Mouse (Mus musculus) hindbrain, embryonic 12.5 days (tissue): ENCODE measurements around the gene Sorbs2. TPM values are rescaled to one million over a fixed set of nuclear protein-coding genes. Genes with fewer than 3 reads are reported as not detected.

Experiments used
- ATAC-seq: fragments of 200-750 bp; cut with Nextera tagmentation; 2 replicates; pipeline ENCODE4 v1.8.0; 2017; ENCODE audit warnings: moderate TSS enrichment; ENCODE audit not compliant: low FRiP score
- H3K27ac ChIP-seq: fragments of 300-500 bp; sonication (generic); 2 replicates; pipeline ENCODE4 v1.5.1; 2016; ENCODE audit warnings: mild to moderate bottlenecking
- H3K27me3 ChIP-seq: fragments of 300-500 bp; sonication (generic); 2 replicates; pipeline ENCODE4 v1.6.1; 2016; ENCODE audit warnings: mild to moderate bottlenecking
- H3K36me3 ChIP-seq: fragments of 300-500 bp; sonication (generic); 2 replicates; pipeline ENCODE4 v1.6.1; 2016; ENCODE audit warnings: mild to moderate bottlenecking
- H3K4me1 ChIP-seq: fragments of 300-500 bp; sonication (generic); 2 replicates; pipeline ENCODE4 v1.6.1; 2016
- H3K4me2 ChIP-seq: fragments of 300-500 bp; sonication (generic); replicated peaks from 2 replicates; pipeline ENCODE4 v1.6.1; 2016; ENCODE audit warnings: mild to moderate bottlenecking
- H3K4me3 ChIP-seq: fragments of 300-500 bp; sonication (generic); 2 replicates; pipeline ENCODE4 v1.5.1; 2016; ENCODE audit warnings: mild to moderate bottlenecking
- H3K9ac ChIP-seq: fragments of 300-500 bp; sonication (generic); 2 replicates; pipeline ENCODE4 v1.6.1; 2016; ENCODE audit warnings: mild to moderate bottlenecking, moderate library complexity
- H3K9me3 ChIP-seq: fragments of 300-500 bp; sonication (generic); replicated peaks from 2 replicates; pipeline ENCODE4 v1.6.1; 2016; ENCODE audit warnings: mild to moderate bottlenecking
- WGBS: fragments of 180-500 bp; shearing (Covaris S2); methylation state at CpG from one replicate; pipeline ENCODE4 v1.1.7; 2016; 5-methylcytosine and 5-hydroxymethylcytosine counted together
- polyA plus RNA-seq: library from polyadenylated mRNA; unstranded; fragments of >200 nt; fragmentation: Nextera tagmentation; extraction: Ambion mirVana; gene quantifications from 2 replicates; pipeline ENCODE4 v1.2.1, GENCODE M21; 2016

The Sorbs2 gene
- polyA plus RNA-seq, 1 experiment from 2014 or later, result 81.7 TPM

DNA sequence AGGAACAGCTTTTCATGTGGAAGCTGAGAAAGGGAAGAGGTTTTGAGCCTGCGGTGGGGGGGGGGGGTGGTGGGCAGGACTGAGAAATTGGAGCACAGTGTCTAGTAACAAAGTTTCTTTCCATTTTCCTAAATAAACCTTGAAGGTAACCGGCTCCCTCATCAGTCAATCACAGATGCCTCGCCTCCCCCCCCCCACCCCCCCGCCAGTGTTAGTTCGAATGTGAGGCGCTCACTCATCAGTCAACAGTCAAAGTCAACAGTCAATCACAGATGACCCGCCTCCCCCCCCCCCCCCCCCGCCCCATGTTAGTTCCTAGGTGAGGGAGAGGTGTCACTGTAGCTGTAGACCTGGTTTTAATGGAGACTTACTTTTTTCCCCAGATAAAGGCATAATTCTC is 123.4 kb downstream of the Sorbs2 start:
- Histone ChIP-seq H3K9ac (no peak overlapping the region), H3K27me3 (no peaks in the 10 kb centered on the region), H3K9me3 (no peaks in the 10 kb centered on the region), H3K4me1 (peaks cover 29% of the 10 kb centered on the region), H3K4me2 (no peak overlapping the region), H3K27ac (no peak overlapping the region), H3K36me3 (no peaks in the 10 kb centered on the region), H3K4me3 (no peak overlapping the region)
- 82% methylated on average over 7 of the region's 8 CpGs for WGBS
- ATAC-seq, result no peak

DNA sequence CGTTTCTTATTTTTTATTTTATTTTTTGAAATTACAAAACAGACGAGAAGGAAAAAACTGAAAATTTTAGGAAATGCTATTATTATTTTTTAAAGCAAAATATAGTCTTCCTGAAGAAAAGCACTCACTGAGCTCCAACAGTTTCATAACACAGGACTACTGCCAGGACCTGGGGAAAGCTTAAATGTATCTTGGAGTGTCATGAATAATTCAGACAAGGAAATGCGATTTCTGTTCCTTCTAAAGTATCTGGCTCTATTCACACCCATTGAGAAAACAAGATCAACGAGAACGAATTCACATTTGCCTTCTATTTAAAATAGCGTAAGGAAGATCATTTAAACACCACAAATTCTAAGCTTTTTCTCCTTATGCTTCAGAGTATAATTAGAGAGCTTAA is 127.6 kb downstream of the Sorbs2 start:
- no peaks in the 10 kb centered on the region for H3K36me3 ChIP-seq

DNA sequence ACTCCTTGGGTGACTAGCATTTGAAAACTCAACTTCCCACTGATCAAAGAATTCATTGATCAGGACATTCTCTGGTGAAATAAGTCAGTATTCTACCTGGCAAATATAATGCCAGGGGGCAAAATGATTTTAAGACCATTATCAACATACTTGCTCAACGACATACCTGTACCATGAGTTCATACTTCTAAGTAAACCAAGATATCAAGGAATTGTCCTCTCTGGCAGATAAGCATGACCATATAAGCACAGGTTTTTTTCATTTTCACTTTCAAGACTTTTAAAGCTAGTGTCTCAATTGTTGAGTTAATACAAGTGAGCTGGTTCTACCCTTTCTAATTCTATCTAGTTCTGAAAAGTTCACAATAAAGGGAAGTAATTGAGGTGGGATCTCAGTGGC is 130.2 kb downstream of the Sorbs2 start:
- H3K36me3 ChIP-seq, result no peaks in the 10 kb centered on the region
- no peak overlapping the region for H3K9ac ChIP-seq
- no peaks in the 10 kb centered on the region for H3K27me3 ChIP-seq
- no peaks in the 10 kb centered on the region for H3K9me3 ChIP-seq
- H3K27ac ChIP-seq, result no peak overlapping the region
- peaks cover 6% of the 10 kb centered on the region; the same call in 1 of the 2 replicates for H3K4me1 ChIP-seq
- WGBS, result 91% methylated on average over 1 of the region's 1 CpGs
- no peak for ATAC-seq
- H3K4me3 ChIP-seq, result no peak overlapping the region
- H3K4me2 ChIP-seq, result no peak overlapping the region

More for the DNA sequence above, 127.6 kb downstream of the Sorbs2 start:
- H3K9ac ChIP-seq, result no peak overlapping the region
- no peak overlapping the region for H3K27ac ChIP-seq
- H3K27me3 ChIP-seq, result no peaks in the 10 kb centered on the region
- no peaks in the 10 kb centered on the region for H3K9me3 ChIP-seq
- 86% methylated on average over 6 of the region's 6 CpGs for WGBS
- H3K4me3 ChIP-seq, result no peak overlapping the region
- H3K4me2 ChIP-seq, result no peak overlapping the region
- peaks cover 7% of the 10 kb centered on the region for H3K4me1 ChIP-seq
- ATAC-seq, result no peak

DNA sequence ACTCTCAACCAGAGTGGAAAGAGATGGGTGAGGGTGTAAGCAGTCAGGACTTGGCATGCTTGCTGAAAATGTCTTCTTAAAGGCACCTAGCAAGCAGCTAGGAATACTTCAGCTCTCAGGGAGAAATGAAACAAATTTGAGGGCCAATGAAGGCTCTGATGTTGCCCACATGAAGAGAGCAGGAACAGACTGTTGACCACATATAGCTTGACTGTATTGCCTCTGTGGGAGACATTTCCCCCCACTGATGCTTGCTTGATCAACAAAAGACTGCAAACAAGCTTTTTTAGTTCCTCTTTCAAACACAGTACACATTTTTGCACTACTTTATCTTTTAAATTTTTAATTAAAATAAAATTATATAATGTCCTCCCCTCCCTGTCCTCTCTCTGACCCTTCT is 131.9 kb downstream of the Sorbs2 start:
- no peak overlapping the region for H3K27ac ChIP-seq

DNA sequence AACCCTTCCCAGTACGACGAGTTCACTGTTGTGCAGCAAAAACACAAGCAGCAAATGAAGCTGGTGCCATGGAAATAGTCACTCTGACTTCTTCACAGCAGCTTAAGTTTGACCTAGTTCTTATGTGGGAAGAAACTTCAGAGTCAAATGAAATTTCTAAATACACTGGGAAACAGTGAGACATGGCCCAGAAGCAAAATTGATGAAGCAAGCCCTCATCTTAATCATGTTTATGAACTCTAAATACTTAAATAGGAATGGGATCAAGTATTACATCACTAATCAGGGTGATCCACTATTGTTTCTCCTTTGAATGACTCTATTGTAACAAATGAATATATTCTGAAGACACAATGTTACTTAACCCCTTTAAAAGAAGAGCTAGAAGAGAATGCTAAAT is 137.1 kb downstream of the Sorbs2 start:
- Histone ChIP-seq H3K4me2 (no peak overlapping the region), H3K4me1 (0 out of 2 replicates have a peak, but pooled peaks cover 2% of the 10 kb centered on the region), H3K27me3 (no peaks in the 10 kb centered on the region), H3K9me3 (no peaks in the 10 kb centered on the region), H3K4me3 (no peak overlapping the region), H3K36me3 (no peaks in the 10 kb centered on the region), H3K9ac (no peak overlapping the region), H3K27ac (no peak overlapping the region)
- no peak for ATAC-seq
- 80% methylated on average over 2 of the region's 2 CpGs for WGBS

More for the DNA sequence above, 131.9 kb downstream of the Sorbs2 start:
- Histone ChIP-seq H3K9ac (no peak overlapping the region), H3K4me1 (peaks cover 6% of the 10 kb centered on the region; the same call in 1 of the 2 replicates), H3K4me3 (no peak overlapping the region), H3K27me3 (no peaks in the 10 kb centered on the region), H3K4me2 (no peak overlapping the region), H3K36me3 (no peaks in the 10 kb centered on the region), H3K9me3 (no peaks in the 10 kb centered on the region)
- ATAC-seq, result no peak

DNA sequence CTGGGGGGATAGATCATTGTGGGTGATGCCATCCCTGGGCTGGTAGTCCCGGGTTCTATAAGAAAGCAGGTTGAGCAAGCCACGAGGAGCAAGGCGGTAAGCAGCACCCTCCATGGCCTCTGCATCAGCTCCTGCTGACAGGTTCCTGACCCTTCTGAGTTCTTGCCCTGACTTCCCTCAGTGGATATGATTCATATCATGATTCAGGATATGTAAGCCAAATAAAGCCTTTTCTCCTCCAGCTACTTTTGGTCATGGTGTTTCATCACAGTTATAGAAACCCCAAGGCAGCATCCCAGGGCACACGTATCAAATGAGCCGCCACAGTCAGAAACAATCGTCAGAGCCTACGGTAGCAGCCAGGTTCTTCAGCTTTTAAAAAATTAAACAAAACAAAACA is 141.5 kb downstream of the Sorbs2 start:
- 93% methylated on average over 7 of the region's 7 CpGs for WGBS
- no peak for ATAC-seq

DNA sequence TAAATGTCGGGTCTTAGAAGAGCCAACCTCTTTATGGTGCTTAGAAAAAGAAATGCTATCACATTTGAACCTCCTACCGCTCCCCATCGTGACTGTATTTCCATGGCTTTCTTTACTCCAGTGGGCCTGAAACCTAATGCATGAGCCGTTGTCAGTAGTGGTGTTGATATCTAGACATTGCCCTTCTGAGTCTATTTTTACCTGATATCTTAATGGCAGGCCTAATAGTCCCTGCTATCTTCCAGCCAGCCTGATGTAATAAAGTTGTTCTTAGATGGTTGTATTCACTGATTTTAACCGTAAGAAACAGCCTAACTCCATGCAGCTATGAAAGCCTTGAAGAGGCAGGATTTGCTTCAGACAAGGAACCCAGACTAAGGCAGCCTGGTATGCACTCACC is 142.4 kb downstream of the Sorbs2 start:
- H3K4me1 ChIP-seq, result 0 out of 2 replicates have a peak, but pooled peaks cover 5% of the 10 kb centered on the region
- no peak overlapping the region for H3K4me3 ChIP-seq
- ATAC-seq, result no peak
- WGBS, result 87% methylated on average over 5 of the region's 5 CpGs
- no peak overlapping the region for H3K27ac ChIP-seq
- no peak overlapping the region for H3K4me2 ChIP-seq
- no peaks in the 10 kb centered on the region for H3K9me3 ChIP-seq
- no peak overlapping the region for H3K9ac ChIP-seq
- H3K27me3 ChIP-seq, result no peaks in the 10 kb centered on the region
- no peaks in the 10 kb centered on the region for H3K36me3 ChIP-seq

More for the DNA sequence above, 141.5 kb downstream of the Sorbs2 start:
- H3K36me3 ChIP-seq, result no peaks in the 10 kb centered on the region
- H3K9ac ChIP-seq, result no peak overlapping the region
- H3K4me3 ChIP-seq, result no peak overlapping the region
- no peaks in the 10 kb centered on the region for H3K27me3 ChIP-seq
- H3K4me1 ChIP-seq, result no peaks in the 10 kb centered on the region
- H3K4me2 ChIP-seq, result no peak overlapping the region
- no peaks in the 10 kb centered on the region for H3K9me3 ChIP-seq
- no peak overlapping the region for H3K27ac ChIP-seq

DNA sequence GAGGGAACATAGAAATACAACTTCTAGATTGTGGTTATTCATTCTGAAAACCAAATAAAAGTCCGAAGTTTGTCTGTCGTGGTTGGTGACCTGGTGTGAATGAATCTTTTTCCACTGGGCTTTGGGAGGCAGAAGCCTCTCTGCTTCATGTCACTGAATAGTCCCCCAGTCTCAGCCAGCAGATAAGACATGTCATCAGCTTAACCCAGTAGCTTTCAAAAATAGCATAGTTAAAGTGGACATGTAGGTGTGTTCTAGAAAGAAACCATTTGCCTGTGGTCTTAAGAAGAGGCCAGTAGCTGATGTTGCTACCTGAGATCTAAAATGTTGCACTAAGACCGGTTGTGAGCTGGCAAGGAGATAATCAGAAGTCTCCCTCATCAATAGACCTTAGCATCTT is 150.4 kb downstream of the Sorbs2 start:
- no peak overlapping the region for H3K4me3 ChIP-seq
- no peak overlapping the region for H3K4me2 ChIP-seq
- H3K36me3 ChIP-seq, result no peaks in the 10 kb centered on the region
- H3K9me3 ChIP-seq, result no peaks in the 10 kb centered on the region
- H3K4me1 ChIP-seq, result peaks cover 18% of the 10 kb centered on the region
- H3K9ac ChIP-seq, result no peak overlapping the region
- no peaks in the 10 kb centered on the region for H3K27me3 ChIP-seq
- no peak for ATAC-seq
- no peak overlapping the region for H3K27ac ChIP-seq
- 76% methylated on average over 3 of the region's 3 CpGs for WGBS

DNA sequence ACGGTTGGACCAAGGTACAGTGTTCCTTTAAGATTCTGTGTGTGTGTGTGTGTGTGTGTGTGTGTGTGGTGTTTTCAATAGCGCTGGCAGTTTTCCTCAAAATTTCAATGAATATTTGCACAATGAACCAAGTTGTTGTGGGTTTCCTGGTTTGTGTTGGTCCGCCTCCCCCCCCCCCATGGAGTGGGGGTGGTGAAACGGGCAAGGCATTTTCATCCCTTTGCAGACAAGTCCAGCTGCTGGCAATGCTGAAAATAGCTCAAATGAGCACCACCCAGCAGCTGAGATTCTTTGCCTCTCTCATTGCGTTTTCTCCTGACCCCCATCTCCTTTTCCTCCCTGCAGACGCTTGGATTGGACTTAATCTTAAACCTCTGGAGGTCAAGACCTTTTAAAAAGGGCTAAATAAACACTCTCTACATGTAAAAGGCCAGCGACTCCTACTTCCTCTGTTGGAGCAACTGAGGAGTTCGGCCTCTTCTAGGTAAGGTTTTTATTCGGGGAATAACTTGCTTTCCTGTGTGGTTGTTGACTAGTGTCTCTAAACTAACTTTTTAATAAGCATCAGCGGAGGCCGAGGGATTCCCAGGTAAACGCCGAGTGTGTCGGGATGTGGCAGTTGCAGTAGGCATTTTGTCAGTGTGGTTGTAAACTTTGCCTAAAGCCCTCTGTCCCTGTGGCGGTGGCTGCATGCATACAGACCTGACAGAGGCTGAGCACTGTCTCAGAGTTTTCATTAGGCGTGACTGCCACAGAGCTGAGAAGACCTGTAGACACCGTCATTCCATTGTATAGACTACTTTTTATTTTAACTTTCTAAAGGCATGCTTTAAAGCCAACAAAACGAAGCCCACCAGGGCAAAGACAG is 151.1 kb downstream of the Sorbs2 start:
- Histone ChIP-seq H3K27ac (peak overlapping the region; percentile 30; the same call in 1 of the 2 replicates), H3K36me3 (no peaks in the 10 kb centered on the region), H3K4me1 (peaks cover 18% of the 10 kb centered on the region), H3K9me3 (no peaks in the 10 kb centered on the region), H3K4me3 (no peak overlapping the region), H3K4me2 (peak overlapping the region; percentile 21), H3K27me3 (no peaks in the 10 kb centered on the region), H3K9ac (no peak overlapping the region)
- WGBS, result 31% methylated on average over 18 of the region's 18 CpGs
- ATAC-seq, result no peak

DNA sequence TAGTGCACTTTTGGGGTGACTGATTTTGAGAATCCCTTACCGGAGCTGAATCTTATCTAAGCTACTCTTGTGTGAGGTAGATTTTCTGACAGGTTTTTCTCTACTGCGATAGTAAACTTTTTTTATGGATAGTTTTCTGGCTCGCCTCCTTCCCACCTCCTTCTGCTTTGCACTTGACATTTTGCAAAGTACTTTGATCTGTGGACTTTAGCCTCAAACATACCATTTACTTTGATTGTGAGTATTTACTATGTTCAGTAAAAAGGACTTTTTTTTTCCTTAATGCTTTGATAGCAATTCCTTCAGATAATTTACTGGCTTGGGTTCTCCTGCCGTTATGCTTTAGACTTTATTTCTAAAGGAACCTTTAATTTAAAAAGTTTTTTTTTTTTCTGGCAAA is 151.9 kb downstream of the Sorbs2 start:
- H3K27ac ChIP-seq, result no peak overlapping the region
- WGBS, result 79% methylated on average over 4 of the region's 4 CpGs
- ATAC-seq, result no peak
- peaks cover 17% of the 10 kb centered on the region for H3K4me1 ChIP-seq
- H3K9me3 ChIP-seq, result no peaks in the 10 kb centered on the region
- no peak overlapping the region for H3K4me3 ChIP-seq
- H3K36me3 ChIP-seq, result no peaks in the 10 kb centered on the region
- no peak overlapping the region for H3K4me2 ChIP-seq
- no peaks in the 10 kb centered on the region for H3K27me3 ChIP-seq
- H3K9ac ChIP-seq, result no peak overlapping the region

DNA sequence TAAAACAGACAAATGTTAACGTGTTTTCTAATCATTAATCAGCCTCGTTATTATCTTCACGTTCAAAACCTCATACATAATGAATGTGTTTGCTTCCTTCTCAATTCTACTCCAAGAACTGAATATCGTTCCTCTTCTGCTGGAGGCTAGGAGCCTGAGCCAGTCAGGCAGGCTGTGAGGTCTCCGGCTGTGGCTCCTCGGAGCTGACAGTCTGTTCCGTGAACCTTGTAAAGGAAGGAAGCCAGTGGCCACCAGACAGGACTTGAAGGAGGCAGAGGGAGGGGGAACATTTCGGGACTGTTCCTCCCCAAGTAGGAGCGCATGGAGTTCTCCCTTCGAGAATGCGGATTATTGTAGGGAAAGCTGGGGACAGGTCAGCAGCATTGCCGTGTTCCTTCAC is 153.0 kb downstream of the Sorbs2 start:
- Histone ChIP-seq H3K4me1 (peaks cover 13% of the 10 kb centered on the region), H3K9ac (no peak overlapping the region), H3K4me3 (no peak overlapping the region), H3K27me3 (no peaks in the 10 kb centered on the region), H3K4me2 (no peak overlapping the region; the same call in 1 of the 2 replicates), H3K36me3 (no peaks in the 10 kb centered on the region), H3K9me3 (no peaks in the 10 kb centered on the region), H3K27ac (peak overlapping the region; percentile 62)
- WGBS, result 70% methylated on average over 12 of the region's 12 CpGs
- ATAC-seq, result no peak

DNA sequence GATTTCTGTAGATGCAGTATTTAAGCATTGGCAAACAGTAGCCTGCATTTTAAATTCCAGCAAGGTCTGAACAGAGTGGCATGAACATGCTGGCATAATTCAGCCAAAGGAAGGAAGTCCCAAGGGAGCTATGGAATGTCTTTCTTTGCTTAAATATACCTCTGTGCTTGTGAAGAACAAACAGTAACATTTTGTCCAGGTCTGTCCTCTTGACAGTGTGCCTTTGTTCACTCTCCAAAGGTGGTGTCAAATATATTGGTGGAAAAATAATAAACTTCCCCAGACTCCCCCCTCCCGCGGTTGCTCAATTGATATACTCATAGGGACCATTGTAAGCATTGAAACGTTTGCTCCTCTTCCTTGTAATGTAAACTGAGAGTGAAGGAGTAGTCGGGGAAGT is 154.0 kb downstream of the Sorbs2 start:
- ATAC-seq, result no peak
- no peak overlapping the region for H3K4me2 ChIP-seq
- H3K36me3 ChIP-seq, result no peaks in the 10 kb centered on the region
- H3K4me3 ChIP-seq, result no peak overlapping the region
- H3K9me3 ChIP-seq, result no peaks in the 10 kb centered on the region
- 68% methylated on average over 4 of the region's 4 CpGs for WGBS
- no peak overlapping the region for H3K27ac ChIP-seq
- H3K4me1 ChIP-seq, result peaks cover 13% of the 10 kb centered on the region
- H3K27me3 ChIP-seq, result no peaks in the 10 kb centered on the region
- H3K9ac ChIP-seq, result no peak overlapping the region

DNA sequence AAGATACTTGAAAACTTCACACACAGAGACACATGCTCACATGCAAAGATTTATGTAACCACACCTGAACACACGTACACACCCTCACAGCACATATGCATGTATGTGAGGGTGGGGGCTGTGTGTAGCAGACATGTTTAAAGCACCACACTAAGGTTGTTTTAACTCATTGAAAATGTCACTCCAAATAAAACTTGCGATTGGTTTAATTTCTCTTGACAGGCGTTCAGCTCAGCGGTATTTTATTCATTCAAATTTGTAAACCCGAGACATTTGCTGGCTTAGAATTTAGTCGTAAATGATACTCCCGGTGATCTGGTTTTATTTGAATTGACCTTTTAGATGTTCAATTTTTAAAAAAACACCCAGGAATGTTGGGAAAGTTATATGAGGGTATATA is 158.6 kb downstream of the Sorbs2 start:
- no peaks in the 10 kb centered on the region for H3K36me3 ChIP-seq
- no peak overlapping the region for H3K27ac ChIP-seq
- no peak overlapping the region for H3K4me3 ChIP-seq
- ATAC-seq, result no peak
- 83% methylated on average over 7 of the region's 7 CpGs for WGBS
- no peak overlapping the region for H3K4me2 ChIP-seq
- H3K27me3 ChIP-seq, result no peaks in the 10 kb centered on the region
- 0 out of 2 replicates have a peak, but pooled peaks cover 2% of the 10 kb centered on the region for H3K4me1 ChIP-seq
- no peaks in the 10 kb centered on the region for H3K9me3 ChIP-seq
- H3K9ac ChIP-seq, result no peak overlapping the region
